Mouse (Mus musculus) bone marrow macrophage, adult 2 months (primary cell): ENCODE data around the gene Fcrls. TPM values are rescaled to one million over a fixed set of nuclear protein-coding genes. Genes with fewer than 3 reads are reported as not detected.

Experiments used
- H3K27ac ChIP-seq: 2 replicates; pipeline ENCODE4 v1.5.1; 2012; ENCODE audit warnings: low read depth, low read length; ENCODE audit not compliant: insufficient read depth
- H3K4me1 ChIP-seq: 2 replicates; pipeline ENCODE4 v1.6.1; 2012; ENCODE audit warnings: low read length; ENCODE audit not compliant: control insufficient read depth, insufficient read depth
- H3K4me3 ChIP-seq: 2 replicates; pipeline ENCODE4 v1.5.1; 2012; ENCODE audit warnings: mild to moderate bottlenecking, low read length, moderate library complexity; ENCODE audit not compliant: insufficient read depth
- CTCF ChIP-seq: IDR thresholded peaks from 2 replicates; pipeline ENCODE4 v1.5.1; 2012; ENCODE audit warnings: low read depth, mild to moderate bottlenecking, low read length, moderate library complexity
- POLR2A ChIP-seq: IDR thresholded peaks from 2 replicates; pipeline ENCODE4 v1.6.1; 2012; ENCODE audit warnings: mild to moderate bottlenecking, low read depth, low read length, borderline replicate concordance
- polyA plus RNA-seq: library from polyadenylated mRNA; stranded (reverse); fragments of >200 nt; gene quantifications from 2 replicates; pipeline ENCODE4 v1.2.4, GENCODE M21; 2012; ENCODE audit not compliant: missing spikeins, insufficient read depth, insufficient read length

Fcrls gene
- polyA plus RNA-seq, 1 experiment, result 524 TPM

GRCm38 (mm10) chr3:87222346-87222745 lies 41.2 kb downstream of the Fcrls start:
- TF ChIP-seq POLR2A (no peak), CTCF (no peak)
- H3K4me1 ChIP-seq, result peaks cover 11% of the 10 kb centered on the region
- H3K27ac ChIP-seq, result no peak overlapping the region
- no peak overlapping the region for H3K4me3 ChIP-seq

- Histone ChIP-seq H3K4me1 (peaks cover 7% of the 10 kb centered on the region), H3K4me3 (no peak overlapping the region)
Measured at GRCm38 (mm10) chr3:87215176-87215575, 48.4 kb downstream of the Fcrls start.

GRCm38 (mm10) chr3:87214221-87214864 lies 49.2 kb downstream of the Fcrls start:
- Histone ChIP-seq H3K4me3 (no peak overlapping the region), H3K4me1 (peaks cover 7% of the 10 kb centered on the region), H3K27ac (peak overlapping the region; percentile 35; the same call in 1 of the 2 replicates)
- no peak for TF ChIP-seq POLR2A
- no peak for TF ChIP-seq CTCF

More at GRCm38 (mm10) chr3:87215176-87215575, 48.4 kb downstream of the Fcrls start:
- peak overlapping the region; percentile 35; the same call in 1 of the 2 replicates for H3K27ac ChIP-seq
- no peak for TF ChIP-seq POLR2A
- TF ChIP-seq CTCF, result no peak

- no peak for TF ChIP-seq POLR2A
- TF ChIP-seq CTCF, result no peak
- H3K4me1 ChIP-seq, result no peaks in the 10 kb centered on the region
- no peak overlapping the region for H3K27ac ChIP-seq
- no peak overlapping the region for H3K4me3 ChIP-seq
Measured at GRCm38 (mm10) chr3:87206336-87207075, 57.0 kb downstream of the Fcrls start.

Other genes with a start within 250 kb of the Fcrls start
- 0.33 and 0.46 TPM in 2 replicates for gene Kirrel, start 89.0 kb downstream of the Fcrls start, polyA plus RNA-seq
- 111 and 124 TPM in 2 replicates for gene Cd5l, start 94.1 kb upstream of the Fcrls start, polyA plus RNA-seq
- gene Fcrl1, start 112.6 kb upstream of the Fcrls start, polyA plus RNA-seq, result 31.0 and 38.0 TPM in 2 replicates
- 0.81 and 1.5 TPM in 2 replicates for gene Fcrl5, start 172.0 kb upstream of the Fcrls start, polyA plus RNA-seq